Mouse (Mus musculus) gonadal fat pad, adult 2 months (tissue): ENCODE measurements around the gene Dhx32. TPM values are rescaled to one million over a fixed set of nuclear protein-coding genes. Genes with fewer than 3 reads are reported as not detected.

ENCODE experiments used
- polyA plus RNA-seq: library from polyadenylated mRNA; depleted of rRNA; stranded (reverse); fragments of >200 nt; gene quantifications from 2 replicates; pipeline ENCODE4 v1.2.3, GENCODE M21; 2012; rRNA removed

Dhx32 gene
- polyA plus RNA-seq, 1 experiment = 69.0 TPM

Other genes with a start within 250 kb of the Dhx32 start
- gene Tex36, start 180.6 kb downstream of the Dhx32 start, polyA plus RNA-seq = 0.11 TPM in 1 of 2 replicates, not detected in the other
- 9.6 and 11.7 TPM in 2 replicates for gene Edrf1, start 145.2 kb downstream of the Dhx32 start, polyA plus RNA-seq
- gene Mmp21, start 102.7 kb downstream of the Dhx32 start, polyA plus RNA-seq = not detected in 2 replicates
- 39.1 and 39.3 TPM in 2 replicates for gene Bccip, start 73.4 kb downstream of the Dhx32 start, polyA plus RNA-seq
- 21.9 and 27.1 TPM in 2 replicates for gene Uros, start 72.7 kb downstream of the Dhx32 start, polyA plus RNA-seq
- 1.3 and 1.6 TPM in 2 replicates for gene Fank1, start 5.9 kb downstream of the Dhx32 start, polyA plus RNA-seq